Mouse (Mus musculus) C2C12 (cell line): Measurements from ENCODE around the gene Myh7.

Source experiments
- CTCF ChIP-seq: IDR thresholded peaks from one replicate; pipeline ENCODE4 v1.5.1; 2011; ENCODE audit not compliant: control insufficient read depth, insufficient read depth, insufficient read length
- MYOG ChIP-seq: IDR thresholded peaks from one replicate; pipeline ENCODE4 v1.6.1; 2011; ENCODE audit not compliant: control insufficient read depth, insufficient read length; ENCODE audit errors: extremely low read depth

DNA sequence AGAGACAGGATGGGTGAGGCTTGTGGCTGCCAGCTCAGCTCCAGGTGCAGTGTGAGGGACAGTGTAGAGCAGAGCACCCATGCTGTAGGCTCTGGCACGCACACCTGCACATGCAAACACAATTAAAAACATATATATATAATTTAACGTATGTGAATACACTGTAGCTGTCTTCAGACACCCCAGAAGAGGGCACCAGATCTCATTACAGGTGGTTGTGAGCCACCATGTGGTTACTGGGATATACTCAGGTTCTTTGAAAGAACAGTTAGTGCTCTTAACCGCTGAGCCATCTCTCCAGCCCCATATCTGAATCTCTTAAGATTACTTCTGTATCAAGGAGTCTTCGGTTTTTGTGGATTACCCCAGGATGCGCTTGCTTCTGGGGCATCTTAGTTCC is 31.1 kb upstream of the Myh7 start:
- TF ChIP-seq MYOG, result no peak
- no peak for TF ChIP-seq CTCF
